Mouse (Mus musculus): Measurements from ENCODE around the gene Slc5a10. TPM values are rescaled to one million over a fixed set of nuclear protein-coding genes. Genes with fewer than 3 reads are reported as not detected.

The Slc5a10 gene
- total and polyA plus RNA-seq, 3 experiments = not detected

DNA sequence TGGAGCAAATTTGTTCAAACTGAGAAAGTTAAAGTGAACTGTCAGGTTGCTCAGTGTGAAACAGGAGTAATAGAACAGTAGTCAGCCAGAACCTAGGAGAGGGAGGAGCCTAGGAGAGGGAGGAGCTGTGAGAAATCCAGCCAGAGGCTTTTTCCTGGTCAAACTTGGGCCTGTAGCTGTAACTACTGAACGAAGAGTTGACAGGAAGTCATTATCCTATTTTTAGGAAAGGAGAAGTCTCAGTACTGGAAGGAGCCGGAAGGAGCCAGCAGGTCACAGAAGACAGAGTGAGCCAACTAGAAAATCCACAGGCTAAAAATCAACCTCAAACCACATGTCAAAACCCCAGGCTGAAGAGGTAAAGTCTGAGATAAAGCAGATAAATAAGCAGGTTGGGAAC is 7.4 kb upstream of the Slc5a10 start:
- Histone ChIP-seq H3K4me3 (ENCODE audit: low read depth, low read length) (no peak overlapping the region), H3K9me3 (replicated peaks) (no peaks in the 10 kb centered on the region), H3K36me3 (replicated peaks) (peaks cover 48% of the 10 kb centered on the region), H3K4me1 (ENCODE audit: insufficient read depth, low read depth, low read length) (no peaks in the 10 kb centered on the region), H3K27me3 (ENCODE audit: insufficient read depth, low read length) (no peaks in the 10 kb centered on the region)
- TF ChIP-seq TAL1 (conservative IDR thresholded peaks at IDR 0.05; ENCODE audit: low read depth, low read length) (no peak), POLR2AphosphoS5 (IDR thresholded peaks at IDR 0.05; ENCODE audit: insufficient replicate concordance, low read depth, low read length) (no peak), CTCF (IDR thresholded peaks at IDR 0.05; ENCODE audit: low read depth, low read length) (no peak), GATA2 (IDR thresholded peaks at IDR 0.05; ENCODE audit: borderline replicate concordance, low read depth, low read length) (no peak), GATA1 (IDR thresholded peaks at IDR 0.05; ENCODE audit: borderline replicate concordance, low read length) (no peak)
- DNase-seq (ENCODE audit: low spot score) (no peak), ATAC-seq (ENCODE audit: extremely low read depth, insufficient number of reproducible peaks, low FRiP score, poor library complexity, severe bottlenecking) (no peak)

DNA sequence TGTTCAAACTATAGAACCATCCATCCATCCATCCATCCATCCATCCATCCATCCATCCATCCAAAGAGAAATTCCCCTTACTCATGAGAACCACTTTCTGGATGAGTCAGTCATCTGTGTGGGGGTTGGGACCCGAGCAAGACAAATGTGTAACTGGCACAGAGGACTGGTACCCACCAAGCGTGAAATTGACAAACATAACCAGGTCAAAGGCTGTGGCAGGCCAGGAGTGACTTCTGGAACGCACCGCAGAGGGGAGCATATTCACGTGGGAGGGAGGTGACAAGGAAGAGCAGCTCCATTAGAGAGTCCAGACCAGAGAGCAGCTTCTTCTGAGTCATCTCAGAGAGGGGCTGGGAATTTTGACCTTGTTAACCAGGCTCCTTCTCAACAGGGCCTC is 1.5 kb upstream of the Slc5a10 start:
- TF ChIP-seq GATA2 (IDR thresholded peaks at IDR 0.05; ENCODE audit: borderline replicate concordance, low read depth, low read length) (no peak), CTCF (IDR thresholded peaks at IDR 0.05; ENCODE audit: low read depth, low read length) (no peak), TAL1 (conservative IDR thresholded peaks at IDR 0.05; ENCODE audit: low read depth, low read length) (no peak), POLR2AphosphoS5 (IDR thresholded peaks at IDR 0.05; ENCODE audit: insufficient replicate concordance, low read depth, low read length) (no peak), GATA1 (IDR thresholded peaks at IDR 0.05; ENCODE audit: borderline replicate concordance, low read length) (no peak)
- H3K27me3 ChIP-seq (ENCODE audit: insufficient read depth, low read length) = peaks cover 23% of the 10 kb centered on the region
- H3K4me3 ChIP-seq (ENCODE audit: low read depth, low read length) = no peak overlapping the region
- no peak for ATAC-seq (ENCODE audit: extremely low read depth, insufficient number of reproducible peaks, low FRiP score, poor library complexity, severe bottlenecking)
- no peaks in the 10 kb centered on the region for H3K9me3 ChIP-seq (replicated peaks)
- H3K36me3 ChIP-seq (replicated peaks) = peaks cover 2% of the 10 kb centered on the region
- DNase-seq (ENCODE audit: low spot score) = no peak
- no peaks in the 10 kb centered on the region for H3K4me1 ChIP-seq (ENCODE audit: insufficient read depth, low read depth, low read length)

DNA sequence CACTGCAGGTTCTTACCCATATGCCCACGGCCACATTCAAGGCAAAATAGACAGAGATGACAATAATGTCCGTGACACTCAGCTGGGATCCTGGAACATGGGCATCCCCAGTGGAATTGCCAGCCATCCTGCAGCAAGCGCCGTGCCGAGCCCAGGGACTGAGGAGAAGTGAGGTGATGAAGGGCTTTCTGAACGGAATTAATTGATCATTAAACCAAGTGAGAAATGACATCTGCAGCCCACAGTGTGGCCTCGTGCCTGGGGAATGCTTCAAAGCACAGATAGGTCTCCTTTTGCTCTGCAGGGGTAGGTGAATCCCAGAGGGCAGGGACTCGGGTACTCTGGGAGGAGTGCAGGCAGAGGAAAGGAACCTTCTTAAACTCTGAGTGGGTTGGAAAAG is 800 bp downstream of the Slc5a10 start:
- H3K36me3 ChIP-seq (replicated peaks) = no peaks in the 10 kb centered on the region
- ATAC-seq (ENCODE audit: extremely low read depth, insufficient number of reproducible peaks, low FRiP score, poor library complexity, severe bottlenecking) (no peak), DNase-seq (ENCODE audit: low spot score) (no peak)
- no peaks in the 10 kb centered on the region for H3K4me1 ChIP-seq (ENCODE audit: insufficient read depth, low read depth, low read length)
- H3K9me3 ChIP-seq (replicated peaks) = no peaks in the 10 kb centered on the region
- H3K27me3 ChIP-seq (ENCODE audit: insufficient read depth, low read length) = peaks cover 26% of the 10 kb centered on the region
- H3K4me3 ChIP-seq (ENCODE audit: low read depth, low read length) = no peak overlapping the region
- TF ChIP-seq GATA1 (IDR thresholded peaks at IDR 0.05; ENCODE audit: borderline replicate concordance, low read length) (no peak), GATA2 (IDR thresholded peaks at IDR 0.05; ENCODE audit: borderline replicate concordance, low read depth, low read length) (no peak)

DNA sequence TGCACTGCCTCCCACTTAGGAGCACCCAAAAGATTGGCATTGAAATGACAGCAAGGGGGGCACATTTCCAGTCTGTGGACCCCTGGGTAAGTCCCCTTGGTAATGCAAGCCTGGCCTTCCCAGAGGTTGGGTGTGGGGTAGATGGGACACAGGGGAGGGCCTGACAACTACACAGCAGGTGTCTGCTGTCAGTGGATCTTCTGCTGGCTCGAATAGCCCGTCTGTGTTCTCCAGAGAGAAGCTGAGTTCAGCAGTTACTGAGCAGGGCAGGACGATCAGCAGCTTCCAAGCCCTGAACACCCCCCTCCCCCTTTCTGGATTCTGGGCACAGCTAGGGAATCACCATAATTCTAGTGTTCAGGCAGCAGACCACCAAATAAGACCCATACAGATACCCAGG is 1.2 kb downstream of the Slc5a10 start:
- Histone ChIP-seq H3K9me3 (replicated peaks) (no peaks in the 10 kb centered on the region), H3K4me1 (ENCODE audit: insufficient read depth, low read depth, low read length) (no peaks in the 10 kb centered on the region), H3K27me3 (ENCODE audit: insufficient read depth, low read length) (peaks cover 27% of the 10 kb centered on the region), H3K36me3 (replicated peaks) (no peaks in the 10 kb centered on the region), H3K4me3 (ENCODE audit: low read depth, low read length) (no peak overlapping the region)
- TF ChIP-seq GATA1 (IDR thresholded peaks at IDR 0.05; ENCODE audit: borderline replicate concordance, low read length) = no peak
- TF ChIP-seq TAL1 (conservative IDR thresholded peaks at IDR 0.05; ENCODE audit: low read depth, low read length) = no peak
- TF ChIP-seq GATA2 (IDR thresholded peaks at IDR 0.05; ENCODE audit: borderline replicate concordance, low read depth, low read length) = no peak
- no peak for TF ChIP-seq POLR2AphosphoS5 (IDR thresholded peaks at IDR 0.05; ENCODE audit: insufficient replicate concordance, low read depth, low read length)
- TF ChIP-seq CTCF (IDR thresholded peaks at IDR 0.05; ENCODE audit: low read depth, low read length) = no peak
- no peak for ATAC-seq (ENCODE audit: extremely low read depth, insufficient number of reproducible peaks, low FRiP score, poor library complexity, severe bottlenecking)
- no peak for DNase-seq (ENCODE audit: low spot score)

DNA sequence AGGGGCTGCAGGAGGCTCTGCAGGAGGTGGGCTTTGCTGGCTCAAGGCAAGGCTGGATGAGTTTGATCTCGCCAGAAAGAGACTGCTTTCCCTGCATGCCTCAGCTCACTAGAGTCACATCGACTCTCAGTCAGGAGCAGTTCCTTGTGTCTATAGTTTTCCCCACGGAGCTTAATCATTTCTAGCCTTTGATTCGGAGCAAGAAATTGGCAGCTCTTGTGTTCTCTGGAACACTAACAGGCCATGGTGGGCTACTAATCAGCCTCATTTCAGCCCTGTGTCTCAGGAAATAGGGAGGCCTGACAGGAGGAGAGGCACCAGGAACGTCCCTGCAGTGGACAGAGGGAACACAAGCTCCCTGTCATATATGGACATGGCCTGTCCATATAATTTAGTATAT is 2.6 kb downstream of the Slc5a10 start:
- Histone ChIP-seq H3K36me3 (replicated peaks) (no peaks in the 10 kb centered on the region), H3K4me3 (ENCODE audit: low read depth, low read length) (no peak overlapping the region), H3K4me1 (ENCODE audit: insufficient read depth, low read depth, low read length) (no peaks in the 10 kb centered on the region), H3K27me3 (ENCODE audit: insufficient read depth, low read length) (peaks cover 41% of the 10 kb centered on the region), H3K9me3 (replicated peaks) (no peaks in the 10 kb centered on the region)
- DNase-seq (ENCODE audit: low spot score) (no peak), ATAC-seq (ENCODE audit: extremely low read depth, insufficient number of reproducible peaks, low FRiP score, poor library complexity, severe bottlenecking) (no peak)
- no peak for TF ChIP-seq GATA2 (IDR thresholded peaks at IDR 0.05; ENCODE audit: borderline replicate concordance, low read depth, low read length)
- TF ChIP-seq CTCF (IDR thresholded peaks at IDR 0.05; ENCODE audit: low read depth, low read length) = no peak
- no peak for TF ChIP-seq GATA1 (IDR thresholded peaks at IDR 0.05; ENCODE audit: borderline replicate concordance, low read length)
- TF ChIP-seq POLR2AphosphoS5 (IDR thresholded peaks at IDR 0.05; ENCODE audit: insufficient replicate concordance, low read depth, low read length) = no peak
- no peak for TF ChIP-seq TAL1 (conservative IDR thresholded peaks at IDR 0.05; ENCODE audit: low read depth, low read length)

DNA sequence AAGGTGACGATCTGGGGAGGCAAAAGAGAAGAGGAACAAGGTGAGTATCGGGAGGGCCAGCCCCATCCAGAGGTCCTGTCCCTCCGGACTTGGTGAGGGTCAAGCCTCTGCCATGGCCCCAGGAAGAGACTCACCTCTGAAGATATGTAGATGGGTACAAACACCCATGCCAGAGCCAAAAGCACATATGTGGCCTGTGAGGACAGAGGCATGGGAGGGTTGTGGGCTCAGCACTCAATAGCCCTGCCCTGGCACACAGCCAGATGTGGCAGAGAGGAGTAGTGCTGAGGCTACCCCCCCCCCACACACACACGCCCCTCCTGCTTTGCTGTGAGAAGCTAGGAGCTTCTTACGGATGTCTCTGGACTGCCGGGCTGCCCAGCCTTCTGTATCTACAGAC is 5.5 kb downstream of the Slc5a10 start:
- ATAC-seq (ENCODE audit: extremely low read depth, insufficient number of reproducible peaks, low FRiP score, poor library complexity, severe bottlenecking) (no peak), DNase-seq (ENCODE audit: low spot score) (no peak)
- H3K9me3 ChIP-seq (replicated peaks) = no peaks in the 10 kb centered on the region
- H3K4me3 ChIP-seq (ENCODE audit: low read depth, low read length) = no peak overlapping the region
- no peaks in the 10 kb centered on the region for H3K4me1 ChIP-seq (ENCODE audit: insufficient read depth, low read depth, low read length)
- no peaks in the 10 kb centered on the region for H3K36me3 ChIP-seq (replicated peaks)
- peaks cover 45% of the 10 kb centered on the region for H3K27me3 ChIP-seq (ENCODE audit: insufficient read depth, low read length)
- no peak for TF ChIP-seq POLR2AphosphoS5 (IDR thresholded peaks at IDR 0.05; ENCODE audit: insufficient replicate concordance, low read depth, low read length)
- no peak for TF ChIP-seq CTCF (IDR thresholded peaks at IDR 0.05; ENCODE audit: low read depth, low read length)

Measured in G1E (cell line).